Comparison of ENCODE assay signal across 11 mouse cellular contexts in the genomic region with DNA sequence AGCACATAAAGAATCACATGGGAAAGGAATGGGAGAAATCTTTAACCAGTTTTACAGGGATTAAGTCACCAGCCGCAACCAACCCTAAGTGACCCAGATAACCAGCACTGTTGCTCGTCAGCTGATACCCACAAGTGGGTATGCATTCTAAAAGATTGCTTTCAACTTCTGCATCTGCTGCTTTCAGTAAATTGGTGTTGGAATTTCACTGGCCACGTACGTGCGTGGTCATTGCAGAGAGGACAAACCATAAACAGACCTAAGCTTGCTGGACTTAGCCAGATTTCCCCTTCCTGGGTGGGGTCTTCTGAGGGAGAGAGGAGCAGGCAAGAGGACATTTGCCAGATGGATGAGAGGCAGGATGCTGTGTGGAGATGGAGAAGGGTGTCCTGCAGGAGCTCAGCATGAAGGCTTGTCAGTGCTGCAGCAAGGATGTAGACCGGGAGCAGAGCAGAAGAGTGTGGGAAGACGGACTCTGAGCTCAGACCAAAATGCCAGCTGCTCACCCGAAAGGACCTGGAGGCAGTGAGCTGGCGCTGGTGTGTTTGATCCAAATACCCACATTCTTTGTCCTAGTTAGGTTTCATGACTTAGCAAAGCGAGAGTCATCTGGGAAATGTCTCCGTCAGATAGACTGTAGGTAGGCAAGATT. TPM values are rescaled to one million over a fixed set of nuclear protein-coding genes. Genes with fewer than 3 reads are reported as not detected.
DNase-seq lines count a peak whose midpoint lies in the region; ATAC-seq and TF ChIP-seq lines count a peak whose summit lies in the region.
"Had no signal": no experiment of that assay in that cellular context is flagged by ENCODE, and none has a peak within 500 bp of the region (broad histone marks: within the 10 kb centered on the region; RNA-seq: fewer than 3 reads in every experiment).

No protein-coding gene starts in this region.

- no peak for TF ChIP-seq POLR2A in myocyte (IDR thresholded peaks at IDR 0.05; ENCODE audit: insufficient read length, low read depth)

- no peak overlapping the region for H3K9ac ChIP-seq in lung, embryonic 14.5 days
- H3K9ac ChIP-seq in forebrain, embryonic 11.5 days (ENCODE audit: low read length): no peak overlapping the region

- H3K36me3 ChIP-seq in lung, embryonic 14.5 days (ENCODE audit: insufficient read depth): 0 out of 2 replicates have a peak, but pooled peaks cover 3% of the 10 kb centered on the region
- H3K36me3 ChIP-seq in myocyte (ENCODE audit: control insufficient read depth, insufficient read depth): no peaks in the 10 kb centered on the region
- no peaks in the 10 kb centered on the region for H3K36me3 ChIP-seq in forebrain, embryonic 11.5 days (ENCODE audit: control insufficient read depth, insufficient read depth, low read length)
- H3K36me3 ChIP-seq: heart, embryonic 12.5 days had no signal

- H3K4me2 ChIP-seq in lung, embryonic 14.5 days: no peak overlapping the region
- peak overlapping the region; percentile 55 for H3K4me2 ChIP-seq in myocyte (ENCODE audit: low read depth)
- H3K4me2 ChIP-seq in forebrain, embryonic 11.5 days (ENCODE audit: low read depth, low read length, severe bottlenecking): no peak overlapping the region
- H3K4me2 ChIP-seq: heart, embryonic 12.5 days had no signal

- peak; percentile 33; the same call in 1 of the 2 replicates for ATAC-seq in lung, embryonic 14.5 days (ENCODE audit: insufficient read depth)
- no peak for ATAC-seq in forebrain, embryonic 11.5 days (replicated peaks; ENCODE audit: low FRiP score)

- DNase-seq in frontal cortex, postnatal 36 days (ENCODE audit: low spot score in 2 of 2): peak; percentile 36 to 57
- DNase-seq in frontal cortex, postnatal 14 days (ENCODE audit: low spot score in 2 of 2): no peak
- DNase-seq in lung, embryonic 14.5 days: peak; percentile 32
- no peak for DNase-seq in lung, postnatal 4 days
- DNase-seq in cerebellum, postnatal 14 days: peak; percentile 38
- DNase-seq in forebrain, embryonic 11.5 days (ENCODE audit: low spot score): no peak
- no peak for DNase-seq in urinary bladder, adult 18-20 months (ENCODE audit: low spot score in 2 of 2)
- DNase-seq: kidney, adult 8-10 months had no signal

- H3K27ac ChIP-seq in lung, embryonic 14.5 days (ENCODE audit: low read depth): peak overlapping the region; percentile 31; the same call in 1 of the 2 replicates
- H3K27ac ChIP-seq in forebrain, embryonic 11.5 days (ENCODE audit: low read depth, low read length): no peak overlapping the region

- H3K79me2 ChIP-seq in myocyte (ENCODE audit: control insufficient read depth, insufficient read depth): no peaks in the 10 kb centered on the region

- H3K4me1 ChIP-seq in lung, embryonic 14.5 days (ENCODE audit: insufficient read depth): peaks cover 5% of the 10 kb centered on the region; the same call in 1 of the 2 replicates
- no peaks in the 10 kb centered on the region for H3K4me1 ChIP-seq in forebrain, embryonic 11.5 days (replicated peaks; ENCODE audit: control insufficient read depth, insufficient read depth, low read length)

- no peak overlapping the region for H3K4me3 ChIP-seq in lung, embryonic 14.5 days (ENCODE audit: low read depth, low read length)
- H3K4me3 ChIP-seq in myocyte: no peak overlapping the region
- no peak overlapping the region for H3K4me3 ChIP-seq in forebrain, embryonic 11.5 days (ENCODE audit: low read depth, low read length)
- H3K4me3 ChIP-seq: erythroblast, embryonic 14.5 days; heart, embryonic 12.5 days had no signal

- H3ac ChIP-seq in myocyte (ENCODE audit: control insufficient read depth, insufficient read length): no peak overlapping the region

- 57% methylated on average over 11 of the region's 11 CpGs for WGBS in lung, embryonic 14.5 days
- 87% methylated on average over 11 of the region's 11 CpGs for WGBS in forebrain, embryonic 11.5 days

- TF ChIP-seq CTCF in lung, embryonic 14.5 days (IDR thresholded peaks at IDR 0.05; ENCODE audit: low read depth): no peak

- H3K9me3 ChIP-seq in lung, embryonic 14.5 days (ENCODE audit: low read depth, low read length): no peaks in the 10 kb centered on the region
- no peaks in the 10 kb centered on the region for H3K9me3 ChIP-seq in forebrain, embryonic 11.5 days (ENCODE audit: control insufficient read depth, low read length)
- H3K9me3 ChIP-seq: heart, embryonic 12.5 days had no signal

- H3K27me3 ChIP-seq in lung, embryonic 14.5 days (ENCODE audit: insufficient read depth, low read length): no peaks in the 10 kb centered on the region
- no peaks in the 10 kb centered on the region for H3K27me3 ChIP-seq in myocyte (ENCODE audit: control insufficient read depth, insufficient read depth, insufficient read length)
- H3K27me3 ChIP-seq in forebrain, embryonic 11.5 days (ENCODE audit: control insufficient read depth, insufficient read depth, low read length): no peaks in the 10 kb centered on the region
- H3K27me3 ChIP-seq: heart, embryonic 12.5 days had no signal

TF ChIP-seq in myocyte, 11 proteins besides CTCF, POLR2A, EP300 and RAD21:
- TF ChIP-seq MYOG (IDR thresholded peaks at IDR 0.05; ENCODE audit: control insufficient read depth in 1 of 3, insufficient read depth in 1 of 3, insufficient read length in 2 of 3, low read depth in 2 of 3) (peak in 1 of 3 experiments; percentile 41), MYOD1 (IDR thresholded peaks at IDR 0.05; ENCODE audit: control insufficient read depth in 1 of 3, insufficient read length in 2 of 3, low read depth in 2 of 3) (peak in 2 of 3 experiments; percentile 59 to 60), MAX (IDR thresholded peaks at IDR 0.05; ENCODE audit: low read depth) (no peak)
TF ChIP-seq in myocyte: peak in this region for 2.

RNA-seq across cellular contexts. Expression of gene Morc3, which starts 34.0 kb away (rescaled TPM):
- polyA plus RNA-seq in lung, embryonic 14.5 days (2014; fragmentation: Nextera tagmentation; extraction: Ambion mirVana): 35.1 and 36.0 TPM in 2 replicates
- polyA plus RNA-seq in myocyte (2012; fragmentation: generic; extraction: Trizol): 10.6 TPM
- polyA plus RNA-seq in forebrain, embryonic 11.5 days (2014; fragmentation: Nextera tagmentation; extraction: Ambion mirVana): 33.7 and 36.0 TPM in 2 replicates

Comparison
In these comparisons a context has a peak if more than half of its experiments do, and no peak if none do; other contexts are left out.
1. DNase-seq: peak in frontal cortex, postnatal 36 days (2 of 2), lung, embryonic 14.5 days (single experiment) and cerebellum, postnatal 14 days (2 of 2); none in frontal cortex, postnatal 14 days (0 of 2), lung, postnatal 4 days (0 of 2), forebrain, embryonic 11.5 days (single experiment) and urinary bladder, adult 18-20 months (0 of 2).